Mouse (Mus musculus): ENCODE data around the gene Csmd2.

- TF ChIP-seq CTCF (IDR thresholded peaks at IDR 0.05) = no peak
- no peak for TF ChIP-seq EP300 (IDR thresholded peaks at IDR 0.05)
Observed at GRCm38 (mm10) chr4:128550756-128551155, 563.1 kb downstream of the Csmd2 start.
